Mouse (Mus musculus): ENCODE data around the gene Eml2. TPM values are rescaled to one million over a fixed set of nuclear protein-coding genes. Genes with fewer than 3 reads are reported as not detected.

The Eml2 gene
- polyA plus RNA-seq, 1 experiment from 2014 or later = 23.5 TPM

GRCm38 (mm10) chr7:19158601-19159000 is 17.6 kb upstream of the Eml2 start:
- H3K9ac ChIP-seq (ENCODE audit: low read length) = no peak overlapping the region
- no peaks in the 10 kb centered on the region for H3K9me3 ChIP-seq (replicated peaks; ENCODE audit: control insufficient read depth, low read length)
- 71% methylated on average over 11 of the region's 11 CpGs for WGBS
- peaks cover 8% of the 10 kb centered on the region; the same call in 1 of the 2 replicates for H3K36me3 ChIP-seq (ENCODE audit: control insufficient read depth, insufficient read depth)
- no peak for ATAC-seq (replicated peaks; ENCODE audit: extremely low read depth, insufficient read depth, low FRiP score)
- H3K4me1 ChIP-seq (ENCODE audit: control insufficient read depth, insufficient read depth, low read length) = peaks cover 12% of the 10 kb centered on the region
- no peak overlapping the region for H3K27ac ChIP-seq (ENCODE audit: low read length)
- peaks cover 6% of the 10 kb centered on the region for H3K27me3 ChIP-seq (ENCODE audit: control insufficient read depth, insufficient read depth, low read length)
- no peak overlapping the region for H3K4me2 ChIP-seq (ENCODE audit: low read depth, low read length)
- H3K4me3 ChIP-seq (ENCODE audit: low read length) = no peak overlapping the region

- 18% methylated on average over 18 of the region's 18 CpGs for WGBS
- Histone ChIP-seq H3K27ac (ENCODE audit: low read length) (no peak overlapping the region), H3K4me2 (ENCODE audit: low read depth, low read length) (peak overlapping the region; percentile 66; the same call in 1 of the 2 replicates), H3K27me3 (ENCODE audit: control insufficient read depth, insufficient read depth, low read length) (peaks cover 6% of the 10 kb centered on the region), H3K4me1 (ENCODE audit: control insufficient read depth, insufficient read depth, low read length) (peaks cover 20% of the 10 kb centered on the region), H3K9me3 (replicated peaks; ENCODE audit: control insufficient read depth, low read length) (no peaks in the 10 kb centered on the region), H3K9ac (ENCODE audit: low read length) (no peak overlapping the region), H3K4me3 (ENCODE audit: low read length) (no peak overlapping the region), H3K36me3 (ENCODE audit: control insufficient read depth, insufficient read depth) (0 out of 2 replicates have a peak, but pooled peaks cover 4% of the 10 kb centered on the region)
- no peak for ATAC-seq (replicated peaks; ENCODE audit: extremely low read depth, insufficient read depth, low FRiP score)
Observed at GRCm38 (mm10) chr7:19159411-19159810, 16.8 kb upstream of the Eml2 start.

- no peak for ATAC-seq (replicated peaks; ENCODE audit: extremely low read depth, insufficient read depth, low FRiP score)
- Histone ChIP-seq H3K36me3 (ENCODE audit: control insufficient read depth, insufficient read depth) (0 out of 2 replicates have a peak, but pooled peaks cover 4% of the 10 kb centered on the region), H3K9me3 (replicated peaks; ENCODE audit: control insufficient read depth, low read length) (no peaks in the 10 kb centered on the region), H3K4me2 (ENCODE audit: low read depth, low read length) (peak overlapping the region; percentile 66), H3K27me3 (ENCODE audit: control insufficient read depth, insufficient read depth, low read length) (peaks cover 6% of the 10 kb centered on the region), H3K4me1 (ENCODE audit: control insufficient read depth, insufficient read depth, low read length) (peaks cover 27% of the 10 kb centered on the region), H3K4me3 (ENCODE audit: low read length) (peak overlapping the region; percentile 36), H3K9ac (ENCODE audit: low read length) (peak overlapping the region; percentile 61), H3K27ac (ENCODE audit: low read length) (no peak overlapping the region)
- under 1% methylated on average over 20 of the region's 20 CpGs for WGBS
Observed at GRCm38 (mm10) chr7:19160115-19160514, 16.1 kb upstream of the Eml2 start.

- Histone ChIP-seq H3K9ac (ENCODE audit: low read length) (no peak overlapping the region), H3K36me3 (ENCODE audit: control insufficient read depth, insufficient read depth) (0 out of 2 replicates have a peak, but pooled peaks cover 4% of the 10 kb centered on the region), H3K27ac (ENCODE audit: low read length) (no peak overlapping the region), H3K4me1 (ENCODE audit: control insufficient read depth, insufficient read depth, low read length) (peaks cover 30% of the 10 kb centered on the region), H3K27me3 (ENCODE audit: control insufficient read depth, insufficient read depth, low read length) (peaks cover 6% of the 10 kb centered on the region), H3K4me3 (ENCODE audit: low read length) (no peak overlapping the region), H3K9me3 (replicated peaks; ENCODE audit: control insufficient read depth, low read length) (0 out of 2 replicates have a peak, but pooled peaks cover 5% of the 10 kb centered on the region), H3K4me2 (ENCODE audit: low read depth, low read length) (no peak overlapping the region)
- WGBS = 72% methylated on average over 7 of the region's 7 CpGs
- no peak for ATAC-seq (replicated peaks; ENCODE audit: extremely low read depth, insufficient read depth, low FRiP score)
Observed at GRCm38 (mm10) chr7:19162928-19163327, 13.3 kb upstream of the Eml2 start.

GRCm38 (mm10) chr7:19163752-19164151 is 12.5 kb upstream of the Eml2 start:
- H3K9me3 ChIP-seq (replicated peaks; ENCODE audit: control insufficient read depth, low read length) = 0 out of 2 replicates have a peak, but pooled peaks cover 5% of the 10 kb centered on the region
- H3K9ac ChIP-seq (ENCODE audit: low read length) = 0 out of 2 replicates have a peak overlapping the region, but pooled peaks have one; percentile 3
- H3K4me3 ChIP-seq (ENCODE audit: low read length) = peak overlapping the region; percentile 50
- no peak overlapping the region for H3K27ac ChIP-seq (ENCODE audit: low read length)
- no peak for ATAC-seq (replicated peaks; ENCODE audit: extremely low read depth, insufficient read depth, low FRiP score)
- H3K4me2 ChIP-seq (ENCODE audit: low read depth, low read length) = peak overlapping the region; percentile 62
- 35% methylated on average over 12 of the region's 12 CpGs for WGBS
- 0 out of 2 replicates have a peak, but pooled peaks cover 4% of the 10 kb centered on the region for H3K36me3 ChIP-seq (ENCODE audit: control insufficient read depth, insufficient read depth)
- H3K27me3 ChIP-seq (ENCODE audit: control insufficient read depth, insufficient read depth, low read length) = peaks cover 6% of the 10 kb centered on the region
- H3K4me1 ChIP-seq (ENCODE audit: control insufficient read depth, insufficient read depth, low read length) = peaks cover 35% of the 10 kb centered on the region

GRCm38 (mm10) chr7:19164189-19164588 is 12.0 kb upstream of the Eml2 start:
- Histone ChIP-seq H3K36me3 (ENCODE audit: control insufficient read depth, insufficient read depth) (0 out of 2 replicates have a peak, but pooled peaks cover 4% of the 10 kb centered on the region), H3K4me3 (ENCODE audit: low read length) (peak overlapping the region; percentile 50), H3K9me3 (replicated peaks; ENCODE audit: control insufficient read depth, low read length) (0 out of 2 replicates have a peak, but pooled peaks cover 5% of the 10 kb centered on the region), H3K4me2 (ENCODE audit: low read depth, low read length) (peak overlapping the region; percentile 62), H3K9ac (ENCODE audit: low read length) (peak overlapping the region; percentile 75), H3K27me3 (ENCODE audit: control insufficient read depth, insufficient read depth, low read length) (peaks cover 6% of the 10 kb centered on the region), H3K27ac (ENCODE audit: low read length) (no peak overlapping the region), H3K4me1 (ENCODE audit: control insufficient read depth, insufficient read depth, low read length) (peaks cover 36% of the 10 kb centered on the region)
- peak; percentile 8; the same call in 1 of the 2 replicates for ATAC-seq (replicated peaks; ENCODE audit: extremely low read depth, insufficient read depth, low FRiP score)
- WGBS = 5% methylated on average over 6 of the region's 6 CpGs

GRCm38 (mm10) chr7:19164978-19165377 is 11.2 kb upstream of the Eml2 start:
- ATAC-seq (replicated peaks; ENCODE audit: extremely low read depth, insufficient read depth, low FRiP score) = peak; percentile 38
- H3K27ac ChIP-seq (ENCODE audit: low read length) = peak overlapping the region; percentile 95
- H3K4me3 ChIP-seq (ENCODE audit: low read length) = peak overlapping the region; percentile 50

GRCm38 (mm10) chr7:19165656-19166423 is 10.4 kb upstream of the Eml2 start, which contains the start of gene Gipr:
Gene Gipr, minus strand, starts transcription at chr7:19166127.
- Histone ChIP-seq H3K4me3 (ENCODE audit: low read length) (peak within 1 kb of the TSS; percentile 50), H3K9me3 (replicated peaks; ENCODE audit: control insufficient read depth, low read length) (0 out of 2 replicates have a peak, but pooled peaks cover 5% of the 10 kb centered on the region), H3K9ac (ENCODE audit: low read length) (peak within 1 kb of the TSS; percentile 75), H3K27me3 (ENCODE audit: control insufficient read depth, insufficient read depth, low read length) (no peaks in the 10 kb centered on the region), H3K4me1 (ENCODE audit: control insufficient read depth, insufficient read depth, low read length) (peaks cover 43% of the 10 kb centered on the region), H3K4me2 (ENCODE audit: low read depth, low read length) (peak within 1 kb of the TSS; percentile 62), H3K36me3 (ENCODE audit: control insufficient read depth, insufficient read depth) (0 out of 2 replicates have a peak, but pooled peaks cover 4% of the 10 kb centered on the region), H3K27ac (ENCODE audit: low read length) (peak within 1 kb of the TSS; percentile 95)
- peak; percentile 85 for ATAC-seq (replicated peaks; ENCODE audit: extremely low read depth, insufficient read depth, low FRiP score)
- WGBS = 7% methylated on average over 14 of the region's 14 CpGs

More at GRCm38 (mm10) chr7:19164978-19165377, 11.2 kb upstream of the Eml2 start:
- WGBS = 1% methylated on average over 13 of the region's 13 CpGs
- Histone ChIP-seq H3K4me1 (ENCODE audit: control insufficient read depth, insufficient read depth, low read length) (peaks cover 41% of the 10 kb centered on the region), H3K4me2 (ENCODE audit: low read depth, low read length) (peak overlapping the region; percentile 62), H3K27me3 (ENCODE audit: control insufficient read depth, insufficient read depth, low read length) (no peaks in the 10 kb centered on the region), H3K9me3 (replicated peaks; ENCODE audit: control insufficient read depth, low read length) (0 out of 2 replicates have a peak, but pooled peaks cover 5% of the 10 kb centered on the region), H3K9ac (ENCODE audit: low read length) (peak overlapping the region; percentile 75), H3K36me3 (ENCODE audit: control insufficient read depth, insufficient read depth) (0 out of 2 replicates have a peak, but pooled peaks cover 4% of the 10 kb centered on the region)

GRCm38 (mm10) chr7:19166990-19167389 is 9.2 kb upstream of the Eml2 start:
- peaks cover 50% of the 10 kb centered on the region for H3K4me1 ChIP-seq (ENCODE audit: control insufficient read depth, insufficient read depth, low read length)
- WGBS = 82% methylated on average over 3 of the region's 3 CpGs
- 0 out of 2 replicates have a peak, but pooled peaks cover 4% of the 10 kb centered on the region for H3K36me3 ChIP-seq (ENCODE audit: control insufficient read depth, insufficient read depth)
- H3K4me3 ChIP-seq (ENCODE audit: low read length) = no peak overlapping the region
- 0 out of 2 replicates have a peak, but pooled peaks cover 5% of the 10 kb centered on the region for H3K9me3 ChIP-seq (replicated peaks; ENCODE audit: control insufficient read depth, low read length)
- no peaks in the 10 kb centered on the region for H3K27me3 ChIP-seq (ENCODE audit: control insufficient read depth, insufficient read depth, low read length)
- H3K9ac ChIP-seq (ENCODE audit: low read length) = no peak overlapping the region
- H3K27ac ChIP-seq (ENCODE audit: low read length) = peak overlapping the region; percentile 95
- ATAC-seq (replicated peaks; ENCODE audit: extremely low read depth, insufficient read depth, low FRiP score) = no peak
- H3K4me2 ChIP-seq (ENCODE audit: low read depth, low read length) = no peak overlapping the region

Data from heart, embryonic 16.5 days (tissue).